ENCODE assay signal across 15 mouse cellular contexts in genomic region chr4:126228144-126228543, GRCm38 (mm10). TPM values are rescaled to one million over a fixed set of nuclear protein-coding genes. Genes with fewer than 3 reads are reported as not detected.
A peak's percentile ranks its signal among the peaks of the same experiment; 100 is the strongest.
DNase-seq lines count a peak whose midpoint lies in the region; ATAC-seq and TF ChIP-seq lines count a peak whose summit lies in the region.
"Had no signal": no experiment of that assay in that cellular context is flagged by ENCODE, and none has a peak within 500 bp of the region (broad histone marks: within the 10 kb centered on the region; RNA-seq: fewer than 3 reads in every experiment).

No protein-coding gene starts in this region.

- peaks cover 9% of the 10 kb centered on the region for H3K4me1 ChIP-seq in embryonic facial prominence, embryonic 15.5 days
- peaks cover 15% of the 10 kb centered on the region for H3K4me1 ChIP-seq in embryonic facial prominence, embryonic 10.5 days
- peaks cover 3% of the 10 kb centered on the region for H3K4me1 ChIP-seq in heart, embryonic 16.5 days (ENCODE audit: control insufficient read depth, insufficient read depth, low read length)
- H3K4me1 ChIP-seq in lung, postnatal 0 days (ENCODE audit: insufficient read depth, low read depth, low read length): 0 out of 2 replicates have a peak, but pooled peaks cover 3% of the 10 kb centered on the region
- peaks cover 4% of the 10 kb centered on the region for H3K4me1 ChIP-seq in lung, adult 2 months (ENCODE audit: control insufficient read depth, insufficient read depth, low read length)
- H3K4me1 ChIP-seq in stomach, embryonic 16.5 days (ENCODE audit: control insufficient read depth, insufficient read depth, low read length): peaks cover 6% of the 10 kb centered on the region

- H3K36me3 ChIP-seq in embryonic facial prominence, embryonic 15.5 days: peaks cover 29% of the 10 kb centered on the region
- peaks cover 35% of the 10 kb centered on the region for H3K36me3 ChIP-seq in embryonic facial prominence, embryonic 10.5 days (replicated peaks)
- peaks cover 27% of the 10 kb centered on the region for H3K36me3 ChIP-seq in heart, embryonic 16.5 days (ENCODE audit: control insufficient read depth, insufficient read depth)
- peaks cover 14% of the 10 kb centered on the region for H3K36me3 ChIP-seq in lung, postnatal 0 days (ENCODE audit: insufficient read depth, low read length)
- peaks cover 9% of the 10 kb centered on the region for H3K36me3 ChIP-seq in stomach, embryonic 16.5 days (ENCODE audit: control insufficient read depth, insufficient read depth, low read length)

- H3K27me3 ChIP-seq in embryonic facial prominence, embryonic 15.5 days: no peaks in the 10 kb centered on the region
- no peaks in the 10 kb centered on the region for H3K27me3 ChIP-seq in embryonic facial prominence, embryonic 10.5 days (replicated peaks; ENCODE audit: low read depth, poor library complexity, severe bottlenecking)
- no peaks in the 10 kb centered on the region for H3K27me3 ChIP-seq in heart, embryonic 16.5 days (ENCODE audit: control insufficient read depth, insufficient read depth, low read length)
- H3K27me3 ChIP-seq in lung, postnatal 0 days (replicated peaks; ENCODE audit: insufficient read depth, low read length): no peaks in the 10 kb centered on the region
- H3K27me3 ChIP-seq in stomach, embryonic 16.5 days (ENCODE audit: control insufficient read depth, insufficient read depth, low read length): no peaks in the 10 kb centered on the region

- no peak overlapping the region for H3K4me2 ChIP-seq in embryonic facial prominence, embryonic 15.5 days (replicated peaks)
- no peak overlapping the region for H3K4me2 ChIP-seq in heart, embryonic 16.5 days (ENCODE audit: low read depth, low read length)
- H3K4me2 ChIP-seq in lung, postnatal 0 days (replicated peaks; ENCODE audit: low read depth, low read length): no peak overlapping the region
- no peak overlapping the region for H3K4me2 ChIP-seq in stomach, embryonic 16.5 days (ENCODE audit: low read depth, low read length)

- TF ChIP-seq EP300 in lung, postnatal 0 days (IDR thresholded peaks at IDR 0.05): no peak

- peak overlapping the region; percentile 71; the same call in 1 of the 2 replicates for H3K27ac ChIP-seq in embryonic facial prominence, embryonic 15.5 days (replicated peaks)
- H3K27ac ChIP-seq in embryonic facial prominence, embryonic 10.5 days (replicated peaks): no peak overlapping the region
- H3K27ac ChIP-seq in heart, embryonic 16.5 days (ENCODE audit: low read length): peak overlapping the region; percentile 75
- H3K27ac ChIP-seq in lung, postnatal 0 days (ENCODE audit: low read length): 0 out of 2 replicates have a peak overlapping the region, but pooled peaks have one; percentile 3
- peak overlapping the region; percentile 8; the same call in 1 of the 2 replicates for H3K27ac ChIP-seq in stomach, embryonic 16.5 days (ENCODE audit: low read length)
- H3K27ac ChIP-seq: midbrain, embryonic 12.5 days had no signal

- TF ChIP-seq POLR2A in lung, adult 2 months (IDR thresholded peaks at IDR 0.05; ENCODE audit: borderline replicate concordance, extremely low read depth, low read depth, low read length): no peak

- TF ChIP-seq CTCF in lung, postnatal 0 days (IDR thresholded peaks at IDR 0.05): no peak
- no peak for TF ChIP-seq CTCF in lung, adult 2 months (IDR thresholded peaks at IDR 0.05; ENCODE audit: insufficient read depth, low read length)

- H3K4me3 ChIP-seq in embryonic facial prominence, embryonic 15.5 days (replicated peaks): no peak overlapping the region
- no peak overlapping the region for H3K4me3 ChIP-seq in embryonic facial prominence, embryonic 10.5 days
- H3K4me3 ChIP-seq in heart, embryonic 16.5 days (ENCODE audit: low read length): no peak overlapping the region
- H3K4me3 ChIP-seq in lung, postnatal 0 days (ENCODE audit: low read depth, low read length): no peak overlapping the region
- no peak overlapping the region for H3K4me3 ChIP-seq in lung, adult 2 months (replicated peaks; ENCODE audit: extremely low read depth, low read depth, low read length)
- H3K4me3 ChIP-seq in stomach, embryonic 16.5 days (replicated peaks; ENCODE audit: low read length): no peak overlapping the region
- H3K4me3 ChIP-seq: midbrain, embryonic 12.5 days had no signal

- no peak for ATAC-seq in embryonic facial prominence, embryonic 15.5 days (ENCODE audit: insufficient number of reproducible peaks, low FRiP score, low TSS enrichment, low read depth)
- ATAC-seq in heart, embryonic 16.5 days (replicated peaks; ENCODE audit: extremely low read depth, insufficient read depth, low FRiP score): no peak
- no peak for ATAC-seq in lung, postnatal 0 days
- no peak for ATAC-seq in stomach, embryonic 16.5 days (ENCODE audit: insufficient read depth, low FRiP score)

- DNase-seq in embryonic facial prominence, embryonic 10.5 days (ENCODE audit: low spot score): no peak
- DNase-seq in heart, postnatal 36 days: no peak
- DNase-seq in lung, postnatal 0 days (ENCODE audit: low spot score): peak; percentile 21
- DNase-seq in lung, adult 2 months: no peak
- DNase-seq in layer of hippocampus, postnatal 10 days (ENCODE audit: low spot score in 2 of 2): no peak
- DNase-seq: lung, postnatal 36 days; right cerebral cortex, postnatal 25 days; thymus, postnatal 25 days had no signal

- no peak overlapping the region for H3K9ac ChIP-seq in embryonic facial prominence, embryonic 15.5 days
- H3K9ac ChIP-seq in heart, embryonic 16.5 days (ENCODE audit: low read length): no peak overlapping the region
- H3K9ac ChIP-seq in lung, postnatal 0 days (replicated peaks; ENCODE audit: low read depth): no peak overlapping the region
- H3K9ac ChIP-seq in stomach, embryonic 16.5 days (ENCODE audit: low read length): no peak overlapping the region

- intact Hi-C loops in heart, postnatal 36 days (cut with DNase I): no loop called here

- WGBS in embryonic facial prominence, embryonic 15.5 days: 28% methylated on average over 5 of the region's 5 CpGs
- WGBS in embryonic facial prominence, embryonic 10.5 days: 39% methylated on average over 5 of the region's 5 CpGs
- WGBS in heart, embryonic 16.5 days: 30% methylated on average over 5 of the region's 5 CpGs
- WGBS in lung, postnatal 0 days: 25% methylated on average over 5 of the region's 5 CpGs
- WGBS in lung, adult 2 months: 25% methylated on average over 5 of the region's 5 CpGs
- WGBS in stomach, embryonic 16.5 days: 20% methylated on average over 5 of the region's 5 CpGs

- H3K9me3 ChIP-seq in embryonic facial prominence, embryonic 15.5 days (replicated peaks): no peaks in the 10 kb centered on the region
- H3K9me3 ChIP-seq in embryonic facial prominence, embryonic 10.5 days: no peaks in the 10 kb centered on the region
- H3K9me3 ChIP-seq in heart, embryonic 16.5 days (replicated peaks; ENCODE audit: control insufficient read depth, low read length): no peaks in the 10 kb centered on the region
- no peaks in the 10 kb centered on the region for H3K9me3 ChIP-seq in lung, postnatal 0 days (ENCODE audit: low read length)
- H3K9me3 ChIP-seq in stomach, embryonic 16.5 days (replicated peaks; ENCODE audit: control insufficient read depth, low read length): no peaks in the 10 kb centered on the region
- H3K9me3 ChIP-seq: hindbrain, embryonic 10.5 days; midbrain, embryonic 12.5 days had no signal

RNA-seq across cellular contexts. Expression of gene Thrap3, which starts 25.6 kb away (rescaled TPM):
- polyA plus RNA-seq in embryonic facial prominence, embryonic 15.5 days (2015; fragmentation: Nextera tagmentation; extraction: Ambion mirVana): 191 and 208 TPM in 2 replicates
- 262 and 263 TPM in 2 replicates for polyA plus RNA-seq in embryonic facial prominence, embryonic 10.5 days (2016; fragmentation: Nextera tagmentation; extraction: Ambion mirVana)
- 137 and 143 TPM in 2 replicates for polyA plus RNA-seq in heart, embryonic 16.5 days (2015; fragmentation: Nextera tagmentation; extraction: Ambion mirVana)
- total RNA-seq in heart, postnatal 36 days (2021): 100 to 1,000 TPM; 119 to 123 TPM
- polyA plus RNA-seq in lung, postnatal 0 days (2015; fragmentation: Nextera tagmentation; extraction: Ambion mirVana): 98.6 and 112 TPM in 2 replicates
- polyA plus RNA-seq in lung, adult 2 months (2012; rRNA removed): 40.0 and 62.8 TPM in 2 replicates
- polyA plus RNA-seq in stomach, embryonic 16.5 days (2015; fragmentation: Nextera tagmentation; extraction: Ambion mirVana): 164 and 176 TPM in 2 replicates
- 100 to 1,000 TPM; 141 to 144 TPM for total RNA-seq in layer of hippocampus, postnatal 10 days (2021)

RNA-seq across cellular contexts. Expression of gene Map7d1, which starts 28.0 kb away (rescaled TPM):
- polyA plus RNA-seq in embryonic facial prominence, embryonic 15.5 days (2015; fragmentation: Nextera tagmentation; extraction: Ambion mirVana): 59.9 and 60.4 TPM in 2 replicates
- 60.9 and 62.9 TPM in 2 replicates for polyA plus RNA-seq in embryonic facial prominence, embryonic 10.5 days (2016; fragmentation: Nextera tagmentation; extraction: Ambion mirVana)
- 34.7 and 36.1 TPM in 2 replicates for polyA plus RNA-seq in heart, embryonic 16.5 days (2015; fragmentation: Nextera tagmentation; extraction: Ambion mirVana)
- 100 to 1,000 TPM; 248 to 259 TPM for total RNA-seq in heart, postnatal 36 days (2021)
- 27.2 and 33.3 TPM in 2 replicates for polyA plus RNA-seq in lung, postnatal 0 days (2015; fragmentation: Nextera tagmentation; extraction: Ambion mirVana)
- polyA plus RNA-seq in lung, adult 2 months (2012; rRNA removed): 153 and 194 TPM in 2 replicates
- 14.4 and 20.0 TPM in 2 replicates for polyA plus RNA-seq in stomach, embryonic 16.5 days (2015; fragmentation: Nextera tagmentation; extraction: Ambion mirVana)
- 100 to 1,000 TPM; 204 to 206 TPM for total RNA-seq in layer of hippocampus, postnatal 10 days (2021)

RNA-seq across cellular contexts. Expression of gene Trappc3, which starts 34.0 kb away (rescaled TPM):
- polyA plus RNA-seq in embryonic facial prominence, embryonic 15.5 days (2015; fragmentation: Nextera tagmentation; extraction: Ambion mirVana): 124 and 132 TPM in 2 replicates
- 91.8 and 92.3 TPM in 2 replicates for polyA plus RNA-seq in embryonic facial prominence, embryonic 10.5 days (2016; fragmentation: Nextera tagmentation; extraction: Ambion mirVana)
- polyA plus RNA-seq in heart, embryonic 16.5 days (2015; fragmentation: Nextera tagmentation; extraction: Ambion mirVana): 78.1 and 81.3 TPM in 2 replicates
- total RNA-seq in heart, postnatal 36 days (2021): 10 to 100 TPM; 45.9 to 46.3 TPM
- polyA plus RNA-seq in lung, postnatal 0 days (2015; fragmentation: Nextera tagmentation; extraction: Ambion mirVana): 95.9 and 97.9 TPM in 2 replicates
- polyA plus RNA-seq in lung, adult 2 months (2012; rRNA removed): 31.7 and 51.1 TPM in 2 replicates
- 97.2 and 103 TPM in 2 replicates for polyA plus RNA-seq in stomach, embryonic 16.5 days (2015; fragmentation: Nextera tagmentation; extraction: Ambion mirVana)
- 10 to 100 TPM; 94.9 to 95.2 TPM for total RNA-seq in layer of hippocampus, postnatal 10 days (2021)

RNA-seq across cellular contexts. Expression of gene Col8a2, which starts 58.4 kb away (rescaled TPM):
- polyA plus RNA-seq in embryonic facial prominence, embryonic 15.5 days (2015; fragmentation: Nextera tagmentation; extraction: Ambion mirVana): 48.6 and 60.1 TPM in 2 replicates
- 7.3 and 11.2 TPM in 2 replicates for polyA plus RNA-seq in embryonic facial prominence, embryonic 10.5 days (2016; fragmentation: Nextera tagmentation; extraction: Ambion mirVana)
- 4.5 and 5.0 TPM in 2 replicates for polyA plus RNA-seq in heart, embryonic 16.5 days (2015; fragmentation: Nextera tagmentation; extraction: Ambion mirVana)
- total RNA-seq in heart, postnatal 36 days (2021): under 1 TPM; 0.61 to 0.62 TPM
- 1.4 and 1.9 TPM in 2 replicates for polyA plus RNA-seq in lung, postnatal 0 days (2015; fragmentation: Nextera tagmentation; extraction: Ambion mirVana)
- polyA plus RNA-seq in lung, adult 2 months (2012; rRNA removed): 3.5 and 4.4 TPM in 2 replicates
- polyA plus RNA-seq in stomach, embryonic 16.5 days (2015; fragmentation: Nextera tagmentation; extraction: Ambion mirVana): 7.6 and 11.1 TPM in 2 replicates
- 1 to 10 TPM; 1.6 to 3.6 TPM for total RNA-seq in layer of hippocampus, postnatal 10 days (2021)
- total RNA-seq: common myeloid progenitor, adult 5-6 weeks had no signal
- polyA plus RNA-seq: CD4-positive, CD25-positive, alpha-beta regulatory T cell, adult 4 months had no signal
